Mouse (Mus musculus) heart, postnatal 14 days (tissue): ENCODE results near the gene Gipr. TPM values are rescaled to one million over a fixed set of nuclear protein-coding genes. Genes with fewer than 3 reads are reported as not detected.
"Not testable (repeated sequence)": the region's sequence is repeated elsewhere in the genome, so short reads cannot be mapped to it uniquely, and the experiment has no call there.

ENCODE experiments used
- DNase-seq, 2 experiments: peaks; one replicate each; pipeline ENCODE4 v3.0.0; 2021 to 2022
- intact Hi-C: fragments of 180-260 bp; cut with DNase I; formaldehyde crosslinking; loops from one replicate; pipeline ENCODE4 v1.15.1; 2025
- total RNA-seq, 2 experiments: library from RNA; stranded (reverse); gene quantifications; 2 replicates each; pipeline ENCODE4 v1.2.3; 2021

The Gipr gene
- total RNA-seq, 2 experiments from 2014 or later = 0.37 to 0.55 TPM

GRCm38 (mm10) chr7:19154796-19155195, 11.1 kb downstream of the Gipr start:
- DNase-seq = no peak
- intact Hi-C loops = no loop called here

GRCm38 (mm10) chr7:19151121-19151520, 14.8 kb downstream of the Gipr start:
- DNase-seq, intact Hi-C loops: not testable (repeated sequence)

GRCm38 (mm10) chr7:19149626-19150025, 16.3 kb downstream of the Gipr start, which contains the start of gene Snrpd2:
Snrpd2 (plus strand) TSS chr7:19149722.
- intact Hi-C loops = no loop called here
- peak; percentile 97 to 99 for DNase-seq

GRCm38 (mm10) chr7:19148875-19149541, 16.9 kb downstream of the Gipr start, which contains the start of gene Qpctl:
Qpctl (minus strand) TSS chr7:19149291.
- intact Hi-C loops = no loop called here
- peak; percentile 96 to 97 for DNase-seq

DNA sequence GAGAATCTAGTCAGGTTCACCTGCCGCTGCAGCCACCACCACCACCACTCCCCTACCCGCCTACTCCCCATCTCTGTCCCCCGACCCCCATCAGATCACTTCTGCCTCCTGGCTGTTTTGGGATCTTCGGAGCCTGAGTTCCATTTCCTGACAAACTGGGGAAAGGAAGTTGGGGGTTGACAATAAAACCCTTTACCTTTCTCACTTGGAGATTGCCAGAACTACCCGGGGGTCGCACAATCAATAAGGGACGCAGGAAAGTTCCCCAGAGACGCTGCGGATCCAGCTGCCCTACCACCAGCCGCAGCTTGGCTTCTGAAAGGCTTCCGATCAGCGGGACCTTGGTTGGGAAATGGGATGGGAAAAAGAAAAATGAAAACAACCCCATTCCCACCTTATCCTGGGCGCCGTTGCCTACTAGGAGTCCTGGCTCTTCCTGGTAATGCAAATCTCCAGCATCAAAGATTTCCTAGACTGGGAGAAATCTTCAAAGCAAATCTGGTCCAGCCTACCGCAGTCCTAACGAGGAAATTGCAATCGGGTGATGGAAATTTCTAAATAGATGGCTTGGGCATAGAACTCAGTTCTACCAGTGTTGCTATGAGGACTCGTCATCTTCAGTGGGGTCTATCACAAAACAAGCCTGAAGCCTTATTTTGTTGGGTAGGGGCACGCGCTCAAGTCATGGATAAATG, 17.6 kb downstream of the Gipr start:
- DNase-seq = no peak
- intact Hi-C loops = no loop called here

DNA sequence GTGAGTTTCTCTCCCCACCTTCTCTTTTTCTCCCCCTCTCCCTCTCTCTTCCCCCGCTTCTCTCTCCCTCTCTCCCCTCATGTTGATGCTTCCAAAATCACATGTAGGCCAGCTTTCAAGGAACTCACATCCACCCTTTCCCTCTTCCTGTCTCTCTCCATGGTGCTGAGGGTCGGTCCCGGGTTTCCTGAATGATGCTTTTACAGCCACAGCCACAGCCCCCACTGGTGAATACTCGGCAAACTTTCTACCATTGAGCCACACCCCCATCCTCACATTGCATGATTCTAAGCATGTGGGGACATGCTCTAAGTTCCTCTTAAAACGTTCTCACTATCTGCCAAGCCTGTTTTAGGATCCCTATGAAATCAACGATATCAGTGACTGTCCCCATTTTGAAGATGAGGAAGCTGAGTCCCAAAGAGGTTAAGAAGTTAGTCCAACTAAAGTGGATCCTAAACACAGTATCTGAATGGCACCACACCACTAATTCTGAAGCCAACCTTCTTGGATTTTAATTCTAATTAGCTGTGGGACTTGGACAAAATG, 18.4 kb downstream of the Gipr start:
- intact Hi-C loops = no loop called here
- no peak for DNase-seq

DNA sequence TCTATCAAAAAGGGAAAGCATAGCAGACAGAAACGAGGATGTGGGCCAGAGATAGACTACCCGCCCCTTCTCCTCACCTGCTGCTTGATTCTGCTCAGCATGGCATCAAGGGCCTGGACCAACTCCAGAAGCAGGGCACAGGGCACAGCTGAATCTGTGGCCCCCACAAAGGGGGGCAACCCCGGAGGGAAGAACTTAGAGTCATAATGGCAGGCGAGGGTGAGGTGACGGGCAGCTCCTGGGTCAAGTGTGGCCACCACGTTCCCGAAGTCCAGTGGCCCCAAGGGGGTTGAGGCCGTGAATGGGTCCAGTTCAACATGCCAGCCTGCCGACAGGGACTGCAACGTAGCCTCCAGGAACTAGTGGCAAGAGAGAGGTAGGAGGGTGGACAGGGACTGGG, 19.1 kb downstream of the Gipr start:
- intact Hi-C loops = loop anchor here (1.0 kb wide), 1 partner anchor 46 kb away; no protein-coding TSS in a partner anchor
- no peak for DNase-seq

GRCm38 (mm10) chr7:19137380-19137779, 28.5 kb downstream of the Gipr start:
- DNase-seq = peak; percentile 57 to 62
- intact Hi-C loops = no loop called here

DNA sequence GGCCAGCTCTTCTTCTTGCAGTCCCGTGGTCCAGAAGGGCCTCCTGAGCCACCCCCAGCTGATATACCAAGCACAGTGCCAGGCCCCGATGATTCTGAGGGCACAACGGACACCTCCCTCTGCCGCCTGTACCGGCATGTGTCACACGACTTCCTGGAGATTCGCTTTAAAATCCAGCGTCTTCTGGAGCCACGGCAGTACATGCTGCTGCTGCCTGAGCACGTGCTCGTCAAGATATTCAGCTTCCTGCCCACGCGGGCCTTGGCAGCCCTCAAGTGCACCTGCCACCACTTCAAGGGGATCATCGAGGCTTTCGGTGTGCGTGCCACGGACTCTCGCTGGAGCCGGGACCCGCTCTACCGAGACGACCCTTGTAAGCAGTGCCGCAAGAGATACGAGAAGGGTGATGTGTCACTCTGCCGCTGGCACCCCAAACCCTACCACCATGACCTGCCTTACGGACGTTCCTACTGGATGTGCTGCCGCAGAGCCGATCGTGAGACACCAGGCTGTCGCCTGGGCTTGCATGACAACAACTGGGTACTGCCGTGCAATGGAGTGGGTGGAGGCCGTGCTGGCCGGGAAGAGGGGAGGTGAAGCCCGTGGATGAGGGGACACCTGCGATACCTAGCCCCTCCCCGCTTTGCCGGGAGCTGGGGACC, 29.1 kb downstream of the Gipr start:
- intact Hi-C loops = no loop called here
- no peak for DNase-seq

DNA sequence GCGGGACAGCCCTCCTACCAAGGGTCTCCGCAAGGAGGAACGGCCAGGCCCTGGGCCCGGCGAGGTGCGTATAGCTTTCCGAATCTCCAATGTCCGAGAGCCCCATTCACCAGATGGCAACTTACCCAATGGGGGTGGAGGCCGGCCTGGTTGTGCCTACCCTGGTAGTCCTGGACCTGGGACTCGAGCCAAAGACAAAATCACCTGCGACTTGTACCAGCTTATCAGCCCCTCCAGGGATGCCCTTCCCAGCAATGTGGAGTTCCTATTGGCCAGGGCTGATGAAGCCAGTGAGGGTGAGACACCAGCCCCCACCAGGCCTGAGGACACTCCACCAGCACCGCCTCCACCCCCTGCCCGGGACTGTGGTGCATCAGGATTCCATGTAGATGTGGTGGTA, 29.8 kb downstream of the Gipr start:
- DNase-seq = no peak
- intact Hi-C loops = no loop called here

- DNase-seq = peak; percentile 97 to 98
- intact Hi-C loops = no loop called here
Measured at GRCm38 (mm10) chr7:19131324-19131848, 34.5 kb downstream of the Gipr start.

GRCm38 (mm10) chr7:19130657-19131056, 35.3 kb downstream of the Gipr start:
- intact Hi-C loops = no loop called here
- no peak for DNase-seq

GRCm38 (mm10) chr7:19129396-19129795, 36.5 kb downstream of the Gipr start:
- DNase-seq = no peak
- intact Hi-C loops = no loop called here

DNA sequence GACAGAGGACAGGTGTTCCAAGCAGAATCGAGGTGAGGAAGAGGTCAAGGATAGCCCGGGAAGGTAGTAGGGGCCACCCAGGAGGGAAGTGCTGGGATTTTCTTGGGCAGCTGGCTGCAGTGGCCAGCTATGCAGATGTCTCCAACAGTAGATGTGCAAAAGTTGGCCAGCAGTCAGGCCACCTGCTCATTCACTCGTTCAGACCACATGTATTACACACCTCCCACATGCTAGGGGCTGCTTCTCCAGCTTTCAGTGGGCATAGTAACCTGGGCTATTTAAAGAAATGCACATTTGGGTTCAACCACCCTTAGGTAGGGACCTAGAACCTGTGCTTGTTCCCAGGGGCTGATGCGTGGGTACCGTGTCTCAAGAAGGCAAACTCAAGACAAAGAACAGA, 38.2 kb downstream of the Gipr start:
- intact Hi-C loops = no loop called here
- no peak for DNase-seq

GRCm38 (mm10) chr7:19124713-19125112, 41.2 kb downstream of the Gipr start:
- intact Hi-C loops = no loop called here
- DNase-seq = no peak

- intact Hi-C loops = no loop called here
Measured at GRCm38 (mm10) chr7:19121686-19122085, 44.2 kb downstream of the Gipr start.

GRCm38 (mm10) chr7:19119631-19120429, 46.1 kb downstream of the Gipr start, which contains the start of gene Fbxo46:
Fbxo46 (plus strand) TSS chr7:19119859.
- peak; percentile 86 to 93 for DNase-seq
- intact Hi-C loops = loop anchor here (1.0 kb wide), 1 partner anchor 26 kb away; the partner anchor contains the start of gene Six5

More at GRCm38 (mm10) chr7:19121686-19122085, 44.2 kb downstream of the Gipr start:
- DNase-seq = no peak

- no peak for DNase-seq
- intact Hi-C loops = loop anchor here (1.0 kb wide), 1 partner anchor 25 kb away; the partner anchor contains the start of gene Six5
Measured at GRCm38 (mm10) chr7:19119083-19119482, 46.8 kb downstream of the Gipr start.

- DNase-seq = peak; percentile 56 to 60
- intact Hi-C loops = no loop called here
Measured at GRCm38 (mm10) chr7:19118028-19118771, 47.7 kb downstream of the Gipr start, which contains the start of gene Gm4969. Gm4969 (minus strand) TSS chr7:19118368.
